Comparison of ENCODE assay signal across 10 mouse cellular contexts in the genomic region with DNA sequence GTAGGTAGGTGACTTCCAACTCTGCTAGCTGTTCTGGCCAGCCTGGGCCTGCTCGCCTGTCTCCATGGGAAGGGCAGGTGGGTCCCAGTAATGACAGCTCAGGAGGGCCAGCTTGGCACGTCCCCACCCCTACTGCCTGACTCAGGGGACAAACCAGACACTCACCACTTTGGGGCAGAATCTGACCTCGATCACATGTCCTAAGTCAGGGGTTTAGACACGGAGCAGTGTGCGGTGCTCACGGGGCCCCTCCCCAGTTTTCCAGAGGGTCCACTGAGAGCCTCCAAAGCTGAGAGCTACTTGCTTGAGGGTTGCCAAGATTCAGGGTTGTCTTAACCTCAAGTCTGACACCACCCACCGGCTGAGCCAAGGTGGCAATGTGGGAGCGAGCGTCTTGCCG. TPM values are rescaled to one million over a fixed set of nuclear protein-coding genes. Genes with fewer than 3 reads are reported as not detected.
DNase-seq lines count a peak whose midpoint lies in the region; ATAC-seq and TF ChIP-seq lines count a peak whose summit lies in the region.
"Had no signal": no experiment of that assay in that cellular context is flagged by ENCODE, and none has a peak within 500 bp of the region (broad histone marks: within the 10 kb centered on the region; RNA-seq: fewer than 3 reads in every experiment).

No protein-coding gene starts in this region.

- no peaks in the 10 kb centered on the region for H3K27me3 ChIP-seq in heart, embryonic 14.5 days (ENCODE audit: control insufficient read depth, insufficient read depth, low read length)
- H3K27me3 ChIP-seq in midbrain, embryonic 10.5 days (ENCODE audit: low read depth, poor library complexity, severe bottlenecking) = peaks cover 9% of the 10 kb centered on the region
- H3K27me3 ChIP-seq in midbrain, embryonic 11.5 days (ENCODE audit: control insufficient read depth, insufficient read depth, low read length) = no peaks in the 10 kb centered on the region
- peaks cover under 1% of the 10 kb centered on the region; the same call in 1 of the 2 replicates for H3K27me3 ChIP-seq in limb, embryonic 13.5 days

- no peak for TF ChIP-seq POLR2A in olfactory bulb, adult 2 months (IDR thresholded peaks at IDR 0.05; ENCODE audit: insufficient read depth, low read depth, low read length)

- no peak overlapping the region for H3K4me3 ChIP-seq in heart, embryonic 14.5 days (ENCODE audit: control insufficient read depth in 1 of 2, insufficient read depth in 1 of 2, low read depth in 1 of 2, low read length in 2 of 2)
- H3K4me3 ChIP-seq in midbrain, embryonic 10.5 days = no peak overlapping the region
- no peak overlapping the region for H3K4me3 ChIP-seq in midbrain, embryonic 11.5 days (ENCODE audit: low read depth, low read length)
- no peak overlapping the region for H3K4me3 ChIP-seq in limb, embryonic 13.5 days
- no peak overlapping the region for H3K4me3 ChIP-seq in olfactory bulb, adult 2 months (ENCODE audit: insufficient read depth, low read depth, low read length)

- H3K36me3 ChIP-seq in heart, embryonic 14.5 days (ENCODE audit: control insufficient read depth, insufficient read depth, low read length) = peaks cover 34% of the 10 kb centered on the region
- peaks cover 30% of the 10 kb centered on the region for H3K36me3 ChIP-seq in midbrain, embryonic 10.5 days
- no peaks in the 10 kb centered on the region for H3K36me3 ChIP-seq in midbrain, embryonic 11.5 days (ENCODE audit: control insufficient read depth, insufficient read depth, low read length)
- peaks cover 9% of the 10 kb centered on the region; the same call in 1 of the 2 replicates for H3K36me3 ChIP-seq in limb, embryonic 13.5 days

- no peak for DNase-seq in heart, postnatal 10 days
- DNase-seq in midbrain, embryonic 10.5 days (ENCODE audit: low spot score) = no peak
- no peak for DNase-seq in midbrain, embryonic 11.5 days (ENCODE audit: low spot score, missing footprints)
- DNase-seq in embryo, embryonic 11 days = no peak

- TF ChIP-seq CTCF in olfactory bulb, adult 2 months (IDR thresholded peaks at IDR 0.05; ENCODE audit: insufficient read depth, low read depth, low read length) = no peak

- no peak overlapping the region for H3K4me2 ChIP-seq in heart, embryonic 14.5 days (ENCODE audit: low read length)
- no peak overlapping the region for H3K4me2 ChIP-seq in midbrain, embryonic 11.5 days
- H3K4me2 ChIP-seq in limb, embryonic 13.5 days (replicated peaks) = no peak overlapping the region

- peak overlapping the region; percentile 38; the same call in 1 of the 2 replicates for H3K9ac ChIP-seq in heart, embryonic 14.5 days (ENCODE audit: low read length)
- H3K9ac ChIP-seq in midbrain, embryonic 11.5 days (ENCODE audit: low read length) = no peak overlapping the region
- H3K9ac ChIP-seq in limb, embryonic 13.5 days = no peak overlapping the region

- H3K4me1 ChIP-seq in heart, embryonic 14.5 days (ENCODE audit: control insufficient read depth in 2 of 2, insufficient read depth in 2 of 2, low read length in 2 of 2) = peaks cover 69 to 80% of the 10 kb centered on the region in 2 experiments
- peaks cover 42% of the 10 kb centered on the region for H3K4me1 ChIP-seq in midbrain, embryonic 10.5 days
- H3K4me1 ChIP-seq in midbrain, embryonic 11.5 days (ENCODE audit: control insufficient read depth, insufficient read depth, low read length) = peaks cover 13% of the 10 kb centered on the region
- H3K4me1 ChIP-seq in limb, embryonic 13.5 days = peaks cover 51% of the 10 kb centered on the region
- peaks cover 73% of the 10 kb centered on the region for H3K4me1 ChIP-seq in olfactory bulb, adult 2 months (ENCODE audit: control insufficient read depth, insufficient read depth, low read length)

- intact Hi-C loops in heart, postnatal 10 days (cut with DNase I) = no loop called here

- no peaks in the 10 kb centered on the region for H3K9me3 ChIP-seq in heart, embryonic 14.5 days (ENCODE audit: control insufficient read depth, low read length)
- H3K9me3 ChIP-seq in midbrain, embryonic 10.5 days (replicated peaks) = no peaks in the 10 kb centered on the region
- no peaks in the 10 kb centered on the region for H3K9me3 ChIP-seq in midbrain, embryonic 11.5 days (ENCODE audit: control insufficient read depth, low read length)
- H3K9me3 ChIP-seq in limb, embryonic 13.5 days = no peaks in the 10 kb centered on the region

- H3K27ac ChIP-seq in heart, embryonic 14.5 days (replicated peaks in 1 of 2; ENCODE audit: control insufficient read depth in 1 of 2, insufficient read depth in 1 of 2, low read depth in 2 of 2, low read length in 2 of 2) = peak overlapping the region; percentile 91 to 92
- H3K27ac ChIP-seq in midbrain, embryonic 10.5 days (replicated peaks) = peak overlapping the region; percentile 49; the same call in 1 of the 2 replicates
- no peak overlapping the region for H3K27ac ChIP-seq in midbrain, embryonic 11.5 days (ENCODE audit: low read depth, low read length)
- H3K27ac ChIP-seq in limb, embryonic 13.5 days = peak overlapping the region; percentile 74; the same call in 1 of the 2 replicates
- H3K27ac ChIP-seq in olfactory bulb, adult 2 months (ENCODE audit: insufficient read depth, low read depth, low read length) = peak overlapping the region; percentile 60

- no peak for ATAC-seq in heart, embryonic 14.5 days (ENCODE audit: insufficient number of reproducible peaks, insufficient read depth, low FRiP score, low read depth)
- ATAC-seq in midbrain, embryonic 11.5 days (ENCODE audit: low FRiP score) = no peak
- ATAC-seq in limb, embryonic 13.5 days (ENCODE audit: low FRiP score, low read depth) = no peak
- ATAC-seq: activated CD4-positive, CD25-positive, alpha-beta regulatory T cell, adult 4 months had no signal

- WGBS in heart, embryonic 14.5 days = 70% methylated on average over 10 of the region's 10 CpGs
- WGBS in midbrain, embryonic 10.5 days = 91% methylated on average over 10 of the region's 10 CpGs
- 83% methylated on average over 10 of the region's 10 CpGs for whole genome bisulfite sequencing in midbrain, embryonic 11.5 days
- 75% methylated on average over 10 of the region's 10 CpGs for WGBS in limb, embryonic 13.5 days
- 48% methylated on average over 10 of the region's 10 CpGs for WGBS in olfactory bulb, adult 2 months

RNA-seq across cellular contexts. Expression of gene Efhd2, which starts 6.7 kb away (rescaled TPM):
- 33.2 and 43.6 TPM in 2 replicates for polyA plus RNA-seq in heart, embryonic 14.5 days (2014; fragmentation: Nextera tagmentation; extraction: Ambion mirVana)
- 10 to 100 TPM; 30.4 to 36.7 TPM for total RNA-seq in heart, postnatal 10 days (2021)
- 50.1 and 69.2 TPM in 2 replicates for polyA plus RNA-seq in midbrain, embryonic 10.5 days (2016; fragmentation: Nextera tagmentation; extraction: Ambion mirVana)
- 34.7 and 36.3 TPM in 2 replicates for polyA plus RNA-seq in midbrain, embryonic 11.5 days (2014; fragmentation: Nextera tagmentation; extraction: Ambion mirVana)
- 56.9 and 58.7 TPM in 2 replicates for polyA plus RNA-seq in limb, embryonic 13.5 days (2015; fragmentation: Nextera tagmentation; extraction: Ambion mirVana)
- polyA plus RNA-seq in olfactory bulb, adult 2 months (2012; ENCODE audit: insufficient read depth, insufficient read length, low replicate concordance, missing spikeins) = not detected in 2 replicates

RNA-seq across cellular contexts. Expression of gene Ctrc, which starts 21.9 kb away (rescaled TPM):
- not detected in 2 replicates for polyA plus RNA-seq in heart, embryonic 14.5 days (2014; fragmentation: Nextera tagmentation; extraction: Ambion mirVana)
- not detected for total RNA-seq in heart, postnatal 10 days (2021)
- not detected in 2 replicates for polyA plus RNA-seq in midbrain, embryonic 10.5 days (2016; fragmentation: Nextera tagmentation; extraction: Ambion mirVana)
- not detected in 2 replicates for polyA plus RNA-seq in midbrain, embryonic 11.5 days (2014; fragmentation: Nextera tagmentation; extraction: Ambion mirVana)
- not detected in 2 replicates for polyA plus RNA-seq in limb, embryonic 13.5 days (2015; fragmentation: Nextera tagmentation; extraction: Ambion mirVana)
- polyA plus RNA-seq in olfactory bulb, adult 2 months (2012; ENCODE audit: insufficient read depth, insufficient read length, low replicate concordance, missing spikeins) = not detected in 2 replicates
- total RNA-seq: gastrocnemius, postnatal 4 days; left cerebral cortex, postnatal 14 days had no signal
- polyA plus RNA-seq: activated CD4-positive, CD25-positive, alpha-beta regulatory T cell, adult 4 months had no signal

RNA-seq across cellular contexts. Expression of gene Cela2a, which starts 42.1 kb away (rescaled TPM):
- polyA plus RNA-seq in heart, embryonic 14.5 days (2014; fragmentation: Nextera tagmentation; extraction: Ambion mirVana) = not detected in 2 replicates
- total RNA-seq in heart, postnatal 10 days (2021) = under 1 TPM in 1 of 2 experiments, not detected in 1; 0.87 TPM
- not detected in 2 replicates for polyA plus RNA-seq in midbrain, embryonic 10.5 days (2016; fragmentation: Nextera tagmentation; extraction: Ambion mirVana)
- polyA plus RNA-seq in midbrain, embryonic 11.5 days (2014; fragmentation: Nextera tagmentation; extraction: Ambion mirVana) = not detected in 2 replicates
- polyA plus RNA-seq in limb, embryonic 13.5 days (2015; fragmentation: Nextera tagmentation; extraction: Ambion mirVana) = 0.20 TPM in 1 of 2 replicates, not detected in the other
- not detected in 2 replicates for polyA plus RNA-seq in olfactory bulb, adult 2 months (2012; ENCODE audit: insufficient read depth, insufficient read length, low replicate concordance, missing spikeins)
- total RNA-seq: gastrocnemius, postnatal 4 days; left cerebral cortex, postnatal 14 days had no signal
